Mouse (Mus musculus) heart, adult 2 months (tissue): ENCODE measurements around the gene Atp8a1. TPM values are rescaled to one million over a fixed set of nuclear protein-coding genes. Genes with fewer than 3 reads are reported as not detected.

Source experiments
- DNase-seq, 2 experiments: peaks; one replicate each; pipeline ENCODE4 v3.0.0; 2021
- H3K27ac ChIP-seq: fragments of 200-600 bp; 2 replicates; pipeline ENCODE4 v1.8.1; 2022
- H3K27me3 ChIP-seq: fragments of 200-500 bp; 2 replicates; pipeline ENCODE4 v1.6.1; 2012; ENCODE audit warnings: mild to moderate bottlenecking, low read length, inconsistent platforms, mixed read lengths; ENCODE audit not compliant: control insufficient read depth, insufficient read depth
- H3K36me3 ChIP-seq: fragments of 200-500 bp; 2 replicates; pipeline ENCODE4 v1.6.1; 2012; ENCODE audit warnings: low read length, inconsistent platforms; ENCODE audit not compliant: control insufficient read depth, insufficient read depth
- H3K4me1 ChIP-seq: fragments of 200-500 bp; 2 replicates; pipeline ENCODE4 v1.6.1; 2011; ENCODE audit warnings: low read length; ENCODE audit not compliant: control insufficient read depth, insufficient read depth
- H3K4me3 ChIP-seq: fragments of 200-600 bp; 2 replicates; pipeline ENCODE4 v1.8.1; 2022
- H3K79me2 ChIP-seq: fragments of 200-500 bp; replicated peaks from 2 replicates; pipeline ENCODE4 v1.6.1; 2012; ENCODE audit warnings: mild to moderate bottlenecking, inconsistent platforms, low read length, moderate library complexity, mixed read lengths; ENCODE audit not compliant: control insufficient read depth, insufficient read depth
- H3K9ac ChIP-seq: fragments of 200-500 bp; 2 replicates; pipeline ENCODE4 v1.6.1; 2012; ENCODE audit warnings: low read depth, mild to moderate bottlenecking, control low read depth, inconsistent platforms, low read length, mixed read lengths
- CTCF ChIP-seq: fragments of 200-600 bp; IDR thresholded peaks from 2 replicates; pipeline ENCODE4 v1.8.1; 2022; ENCODE audit warnings: antibody characterized with exemption, mild to moderate bottlenecking, moderate library complexity
- EP300 ChIP-seq: fragments of 200-500 bp; IDR thresholded peaks from 2 replicates; pipeline ENCODE4 v1.6.1; 2011; ENCODE audit warnings: low read depth, low read length, control low read depth; ENCODE audit not compliant: insufficient read depth
- POLR2A ChIP-seq: fragments of 200-500 bp; IDR thresholded peaks from 2 replicates; pipeline ENCODE4 v1.6.1; 2011; ENCODE audit warnings: mild to moderate bottlenecking, low read depth, low read length, control low read depth; ENCODE audit not compliant: insufficient read depth
- WGBS: fragments of 180-500 bp; shearing (Covaris S2); methylation state at CpG from one replicate; pipeline ENCODE4 v1.1.7; 2018; 5-methylcytosine and 5-hydroxymethylcytosine counted together
- intact Hi-C: fragments of 180-260 bp; cut with DNase I; formaldehyde crosslinking; loops from one replicate; pipeline ENCODE4 v1.15.1; 2025
- polyA plus RNA-seq: library from polyadenylated mRNA; depleted of rRNA; stranded (reverse); fragments of >200 nt; gene quantifications from 2 replicates; pipeline ENCODE4 v1.2.3, GENCODE M21; 2012
- total RNA-seq, 2 experiments: library from RNA; stranded (reverse); gene quantifications; 2 replicates each; pipeline ENCODE4 v1.2.3; 2021

Atp8a1 gene
- total and polyA plus RNA-seq, 3 experiments = 8.8 to 21.9 (median 21.8) TPM

DNA sequence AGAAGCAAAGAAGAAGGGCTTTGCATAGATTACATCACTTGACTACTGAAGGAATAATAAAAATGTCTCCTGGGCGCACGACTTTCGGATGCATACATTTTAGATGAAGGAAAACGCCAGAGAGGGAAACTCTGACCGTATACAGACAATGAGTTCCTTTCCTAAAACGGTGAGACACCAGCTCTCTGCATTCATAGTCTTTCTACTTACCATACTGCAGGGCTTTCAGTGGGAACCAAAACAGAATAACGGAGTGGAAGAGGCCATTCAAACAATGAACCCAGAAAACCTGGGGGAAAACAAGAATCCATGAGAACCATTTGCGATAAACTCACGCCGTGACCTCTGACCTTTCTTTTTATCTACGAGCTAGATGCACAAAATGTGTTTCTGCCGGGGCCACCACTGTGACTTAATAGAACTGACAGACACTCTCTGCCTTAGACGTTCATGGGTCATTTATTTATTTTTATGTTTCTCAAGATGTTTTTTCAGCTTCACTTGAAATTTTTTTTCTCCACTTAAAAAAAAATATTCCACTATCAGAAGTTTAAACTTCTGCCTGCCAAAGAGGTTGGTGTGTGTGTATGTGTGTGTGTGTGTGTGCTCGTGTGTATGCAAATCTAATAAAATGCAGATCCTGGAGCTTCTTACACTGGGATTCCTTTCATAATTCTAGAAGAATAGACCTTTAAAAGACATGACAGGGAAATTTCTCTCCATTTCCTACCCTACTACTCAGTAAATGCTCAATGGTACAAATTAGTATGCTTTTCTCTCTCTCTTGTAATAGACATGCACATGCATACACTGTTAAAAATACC lies 191.3 kb downstream of the Atp8a1 start:
- WGBS = 79% methylated on average over 14 of the region's 14 CpGs
- H3K79me2 ChIP-seq = no peaks in the 10 kb centered on the region
- no peak overlapping the region for H3K4me3 ChIP-seq
- H3K4me1 ChIP-seq = peaks cover 1% of the 10 kb centered on the region; the same call in 1 of the 2 replicates
- H3K36me3 ChIP-seq = no peaks in the 10 kb centered on the region
- no peak overlapping the region for H3K9ac ChIP-seq
- TF ChIP-seq POLR2A (no peak), EP300 (no peak), CTCF (no peak)
- no peak overlapping the region for H3K27ac ChIP-seq
- H3K27me3 ChIP-seq = no peaks in the 10 kb centered on the region
- intact Hi-C loops = no loop called here
- DNase-seq = no peak

DNA sequence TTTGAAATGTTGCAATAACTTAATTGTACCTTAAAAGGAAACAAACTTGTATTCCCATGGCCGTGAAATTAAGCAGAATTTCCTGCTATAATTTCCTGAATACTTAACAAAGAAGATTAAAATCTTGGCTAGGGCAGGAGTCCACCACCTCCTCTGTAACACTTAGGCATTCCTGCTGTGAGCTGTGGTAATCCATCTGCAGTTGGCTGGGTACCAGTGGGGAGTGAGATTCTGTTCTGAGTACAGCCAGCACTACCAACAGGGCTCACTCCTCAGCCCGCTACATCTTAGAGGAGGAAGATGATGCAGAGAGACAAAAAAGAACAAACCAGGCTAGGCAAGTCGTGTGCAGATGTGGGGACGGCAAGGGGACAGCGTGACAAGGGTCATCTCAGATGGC lies 192.7 kb downstream of the Atp8a1 start:
- intact Hi-C loops = no loop called here
- H3K4me1 ChIP-seq = peaks cover 1% of the 10 kb centered on the region; the same call in 1 of the 2 replicates
- TF ChIP-seq CTCF (no peak), EP300 (no peak), POLR2A (no peak)
- 69% methylated on average over 5 of the region's 5 CpGs for WGBS
- no peaks in the 10 kb centered on the region for H3K79me2 ChIP-seq
- no peak for DNase-seq
- H3K4me3 ChIP-seq = no peak overlapping the region
- H3K27ac ChIP-seq = no peak overlapping the region
- no peak overlapping the region for H3K9ac ChIP-seq
- H3K36me3 ChIP-seq = no peaks in the 10 kb centered on the region
- H3K27me3 ChIP-seq = no peaks in the 10 kb centered on the region

GRCm38 (mm10) chr5:67653543-67653942 lies 193.7 kb downstream of the Atp8a1 start:
- Histone ChIP-seq H3K4me3 (no peak overlapping the region), H3K27ac (no peak overlapping the region), H3K36me3 (no peaks in the 10 kb centered on the region), H3K79me2 (no peaks in the 10 kb centered on the region), H3K4me1 (peaks cover 1% of the 10 kb centered on the region; the same call in 1 of the 2 replicates), H3K27me3 (no peaks in the 10 kb centered on the region), H3K9ac (no peak overlapping the region)
- no peak for TF ChIP-seq EP300
- TF ChIP-seq CTCF = no peak
- TF ChIP-seq POLR2A = no peak
- intact Hi-C loops = no loop called here
- DNase-seq = no peak
- 98% methylated on average over 3 of the region's 3 CpGs for WGBS

GRCm38 (mm10) chr5:67652468-67652867 lies 194.8 kb downstream of the Atp8a1 start:
- Histone ChIP-seq H3K27me3 (no peaks in the 10 kb centered on the region), H3K27ac (no peak overlapping the region), H3K4me1 (peaks cover 1% of the 10 kb centered on the region; the same call in 1 of the 2 replicates), H3K36me3 (no peaks in the 10 kb centered on the region), H3K4me3 (no peak overlapping the region), H3K79me2 (no peaks in the 10 kb centered on the region), H3K9ac (no peak overlapping the region)
- DNase-seq = no peak
- no peak for TF ChIP-seq POLR2A
- no peak for TF ChIP-seq EP300
- TF ChIP-seq CTCF = no peak
- intact Hi-C loops = no loop called here
- WGBS = 81% methylated on average over 4 of the region's 4 CpGs

GRCm38 (mm10) chr5:67650021-67650420 lies 197.2 kb downstream of the Atp8a1 start:
- Histone ChIP-seq H3K9ac (no peak overlapping the region), H3K36me3 (no peaks in the 10 kb centered on the region), H3K27ac (no peak overlapping the region), H3K4me3 (no peak overlapping the region), H3K27me3 (no peaks in the 10 kb centered on the region), H3K79me2 (no peaks in the 10 kb centered on the region), H3K4me1 (peaks cover under 1% of the 10 kb centered on the region; the same call in 1 of the 2 replicates)
- WGBS = 94% methylated on average over 5 of the region's 5 CpGs
- DNase-seq = no peak
- TF ChIP-seq EP300 = no peak
- TF ChIP-seq POLR2A = no peak
- TF ChIP-seq CTCF = no peak
- intact Hi-C loops = no loop called here

DNA sequence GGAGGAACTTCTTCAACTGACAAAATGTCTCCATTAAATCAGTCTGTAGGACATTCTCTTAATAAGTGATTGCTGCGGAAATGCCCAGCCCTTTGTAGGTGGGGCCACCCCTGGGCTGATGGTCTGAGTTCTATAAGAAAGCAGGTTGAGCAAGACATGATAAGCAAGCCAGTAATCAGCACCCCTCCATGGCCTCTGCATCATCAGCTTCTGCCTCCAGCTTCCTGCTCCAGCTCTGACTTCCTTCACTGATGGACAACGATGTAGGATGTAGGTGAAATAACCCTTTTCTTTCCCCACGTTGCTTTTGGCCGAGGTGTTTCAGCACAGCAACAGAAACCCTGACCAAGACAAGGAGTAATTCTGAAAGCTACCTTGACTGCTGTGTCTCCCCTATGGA lies 198.1 kb downstream of the Atp8a1 start:
- intact Hi-C loops = no loop called here

More for the DNA sequence above, 198.1 kb downstream of the Atp8a1 start:
- Histone ChIP-seq H3K27me3 (no peaks in the 10 kb centered on the region), H3K4me1 (no peaks in the 10 kb centered on the region), H3K27ac (no peak overlapping the region), H3K9ac (no peak overlapping the region), H3K4me3 (no peak overlapping the region), H3K79me2 (no peaks in the 10 kb centered on the region), H3K36me3 (no peaks in the 10 kb centered on the region)
- no peak for DNase-seq
- no peak for TF ChIP-seq EP300
- no peak for TF ChIP-seq POLR2A
- no peak for TF ChIP-seq CTCF
- WGBS = 75% methylated on average over 4 of the region's 4 CpGs
